Comparison of ENCODE assay signal across 8 mouse cellular contexts in genomic region chr11:96317608-96318367, GRCm38 (mm10). TPM values are rescaled to one million over a fixed set of nuclear protein-coding genes. Genes with fewer than 3 reads are reported as not detected.
DNase-seq lines count a peak whose midpoint lies in the region; ATAC-seq and TF ChIP-seq lines count a peak whose summit lies in the region.

Gene Hoxb4, plus strand, starts transcription at chr11:96318267.

- WGBS in liver, postnatal 0 days (ENCODE audit: insufficient replicate concordance): 9% methylated on average over 28 of the region's 28 CpGs

- H3K9ac ChIP-seq in liver, postnatal 0 days (replicated peaks): peak within 1 kb of the TSS; percentile 54

- peak within 1 kb of the TSS; percentile 49 for H3K4me3 ChIP-seq in liver, postnatal 0 days (ENCODE audit: low read depth, low read length)

- no peaks in the 10 kb centered on the region for H3K9me3 ChIP-seq in liver, postnatal 0 days (ENCODE audit: low read length)

- H3K4me2 ChIP-seq in liver, postnatal 0 days (ENCODE audit: low read depth, low read length): peak within 1 kb of the TSS; percentile 69

- peak within 1 kb of the TSS; percentile 68 for H3K27ac ChIP-seq in liver, postnatal 0 days (ENCODE audit: low read depth)

- H3K36me3 ChIP-seq in liver, postnatal 0 days (replicated peaks; ENCODE audit: insufficient read depth, low read length): no peaks in the 10 kb centered on the region

- TF ChIP-seq EP300 in liver, postnatal 0 days (IDR thresholded peaks at IDR 0.05; ENCODE audit: low read depth): no peak

- peaks cover 82% of the 10 kb centered on the region for H3K27me3 ChIP-seq in liver, postnatal 0 days (ENCODE audit: insufficient read depth, low read length)

- no peak for TF ChIP-seq CTCF in liver, postnatal 0 days (IDR thresholded peaks at IDR 0.05; ENCODE audit: low read depth)

- peak; percentile 92 for DNase-seq in heart, adult 11 months
- no peak for DNase-seq in heart, postnatal 14 days
- peak; percentile 63 for DNase-seq in R1 (ENCODE audit: low read depth, low spot score)
- peak; percentile 14 for DNase-seq in liver, postnatal 0 days
- no peak for DNase-seq in frontal cortex, postnatal 36 days (ENCODE audit: low spot score in 2 of 2)
- DNase-seq in MN1 (ENCODE audit: low spot score): no peak
- no peak for DNase-seq in testis, postnatal 14 days (ENCODE audit: low spot score)

- intact Hi-C loops in heart, postnatal 14 days (cut with DNase I): loop anchor here (5.0 kb wide), 1 partner anchor 35 kb away; the partner anchor contains the start of gene Hoxb2

- ATAC-seq in granulocyte monocyte progenitor cell, adult 5-6 weeks (replicated peaks; ENCODE audit: poor library complexity, severe bottlenecking): peak; percentile 56
- no peak for ATAC-seq in liver, postnatal 0 days

- H3K4me1 ChIP-seq in liver, postnatal 0 days (ENCODE audit: insufficient read depth): no peaks in the 10 kb centered on the region

RNA-seq across cellular contexts. Expression of gene Hoxb4, which starts in this region (rescaled TPM):
- total RNA-seq in heart, postnatal 14 days (2021): 1 to 10 TPM; 1.0 to 1.3 TPM
- total RNA-seq in granulocyte monocyte progenitor cell, adult 5-6 weeks (2014; fragmentation: Nextera tagmentation): 2.6 and 3.8 TPM in 2 replicates
- total RNA-seq in granulocyte monocyte progenitor cell, adult 5-6 weeks (2017): 1.9 and 2.3 TPM in 2 replicates
- polyA plus RNA-seq in liver, postnatal 0 days (2015; fragmentation: Nextera tagmentation; extraction: Ambion mirVana): 0.22 and 0.27 TPM in 2 replicates

Comparison
In these comparisons a context has a peak if more than half of its experiments do, and no peak if none do; other contexts are left out.
1. DNase-seq: peak in heart, adult 11 months (single experiment) and R1 (single experiment); none in heart, postnatal 14 days (0 of 2), frontal cortex, postnatal 36 days (0 of 2), MN1 (single experiment) and testis, postnatal 14 days (single experiment).
2. Peak in DNase-seq, H3K4me3 ChIP-seq, H3K27ac ChIP-seq, H3K9ac ChIP-seq and H3K4me2 ChIP-seq in liver, postnatal 0 days; RNA of the gene not detected or under 1 TPM.